Mouse (Mus musculus): ENCODE data around the gene Stim1.

DNA sequence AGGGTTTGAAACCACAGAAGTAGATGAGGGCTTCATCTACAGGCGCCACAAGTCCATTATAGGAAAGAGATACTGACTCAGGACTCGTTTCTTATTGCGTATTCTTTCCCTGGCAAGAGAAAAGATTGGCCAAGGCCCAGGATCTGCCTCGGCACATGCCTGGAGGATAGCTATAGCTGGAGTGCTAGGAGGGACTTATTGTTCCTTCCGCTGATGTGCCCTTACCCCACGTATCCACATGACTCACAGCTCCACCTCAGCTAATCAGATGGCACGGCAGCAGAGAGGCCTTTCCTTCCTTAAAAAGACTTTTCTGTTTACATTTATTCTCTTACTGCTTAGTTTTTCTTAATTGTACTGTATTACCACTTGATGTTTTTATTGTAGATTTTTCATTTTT is 128.3 kb downstream of the Stim1 start:
- TF ChIP-seq ZNF384 (IDR thresholded peaks at IDR 0.05; ENCODE audit: low read depth, low read length), result no peak
- TF ChIP-seq ZC3H11A (IDR thresholded peaks at IDR 0.05; ENCODE audit: borderline replicate concordance, low read depth, low read length), result no peak
- TF ChIP-seq MAFK (IDR thresholded peaks at IDR 0.05; ENCODE audit: insufficient read depth, low read depth, low read length), result no peak

Data from ES-E14 (cell line).